Mouse (Mus musculus) lung, embryonic 14.5 days (tissue): Measurements from ENCODE around the gene Gm10974. TPM values are rescaled to one million over a fixed set of nuclear protein-coding genes. Genes with fewer than 3 reads are reported as not detected.

Experiments
- ATAC-seq: fragments of 200-750 bp; cut with Nextera tagmentation; 2 replicates; pipeline ENCODE4 v1.8.0; 2017; ENCODE audit warnings: mild to moderate bottlenecking, moderate TSS enrichment, moderate library complexity; ENCODE audit not compliant: insufficient read depth
- DNase-seq: peaks from one replicate; pipeline ENCODE4 v3.0.0-alpha.2; 2015
- H3K27ac ChIP-seq: fragments of 300-500 bp; sonication (generic); 2 replicates; pipeline ENCODE4 v1.5.1; 2014; ENCODE audit warnings: low read depth, mild to moderate bottlenecking, moderate library complexity
- H3K27me3 ChIP-seq: fragments of 300-500 bp; sonication (generic); 2 replicates; pipeline ENCODE4 v1.6.1; 2014; ENCODE audit warnings: low read length, control low read depth; ENCODE audit not compliant: insufficient read depth
- H3K36me3 ChIP-seq: fragments of 300-500 bp; sonication (generic); 2 replicates; pipeline ENCODE4 v1.6.1; 2014; ENCODE audit warnings: control low read depth; ENCODE audit not compliant: insufficient read depth
- H3K4me1 ChIP-seq: fragments of 300-500 bp; sonication (generic); 2 replicates; pipeline ENCODE4 v1.6.1; 2014; ENCODE audit warnings: antibody characterized with exemption, control low read depth; ENCODE audit not compliant: insufficient read depth
- H3K4me2 ChIP-seq: fragments of 300-500 bp; sonication (generic); 2 replicates; pipeline ENCODE4 v1.6.1; 2014; ENCODE audit warnings: mild to moderate bottlenecking
- H3K4me3 ChIP-seq: fragments of 300-500 bp; sonication (generic); 2 replicates; pipeline ENCODE4 v1.5.1; 2014; ENCODE audit warnings: low read depth, low read length
- H3K9ac ChIP-seq: fragments of 300-500 bp; sonication (generic); 2 replicates; pipeline ENCODE4 v1.6.1; 2014
- H3K9me3 ChIP-seq: fragments of 300-500 bp; sonication (generic); 2 replicates; pipeline ENCODE4 v1.6.1; 2016; ENCODE audit warnings: low read depth, low read length, control low read depth
- CTCF ChIP-seq: IDR thresholded peaks from 2 replicates; pipeline ENCODE4 v1.5.1; 2016; ENCODE audit warnings: antibody characterized with exemption, low read depth
- WGBS: fragments of 180-500 bp; shearing (Covaris S2); extraction: QIAGEN DNeasy Blood & Tissue Kit; methylation state at CpG from one replicate; pipeline ENCODE4 v1.1.7; 2014; 5-methylcytosine and 5-hydroxymethylcytosine counted together
- polyA plus RNA-seq: library from polyadenylated mRNA; unstranded; fragments of >200 nt; fragmentation: Nextera tagmentation; extraction: Ambion mirVana; gene quantifications from 2 replicates; pipeline ENCODE4 v1.2.1, GENCODE M21; 2014

Gm10974 gene
- polyA plus RNA-seq, 1 experiment from 2014 or later = not detected

- TF ChIP-seq CTCF = no peak
- no peaks in the 10 kb centered on the region for H3K27me3 ChIP-seq
- WGBS = 64% methylated on average over 5 of the region's 5 CpGs
Observed at GRCm38 (mm10) chr7:66343307-66343706, 22.4 kb upstream of the Gm10974 start.

GRCm38 (mm10) chr7:66346959-66347663 is 18.6 kb upstream of the Gm10974 start:
- no peak for TF ChIP-seq CTCF
- Histone ChIP-seq H3K4me3 (no peak overlapping the region), H3K4me1 (no peaks in the 10 kb centered on the region), H3K27ac (no peak overlapping the region), H3K4me2 (no peak overlapping the region), H3K9ac (no peak overlapping the region), H3K36me3 (0 out of 2 replicates have a peak, but pooled peaks cover 1% of the 10 kb centered on the region), H3K27me3 (no peaks in the 10 kb centered on the region), H3K9me3 (no peaks in the 10 kb centered on the region)
- ATAC-seq = peak; percentile 41; the same call in 1 of the 2 replicates
- WGBS = 39% methylated on average over 9 of the region's 9 CpGs
- no peak for DNase-seq

More at GRCm38 (mm10) chr7:66343307-66343706, 22.4 kb upstream of the Gm10974 start:
- ATAC-seq = no peak
- H3K9me3 ChIP-seq = no peaks in the 10 kb centered on the region
- H3K9ac ChIP-seq = no peak overlapping the region
- DNase-seq = no peak
- peaks cover 10% of the 10 kb centered on the region for H3K4me1 ChIP-seq
- H3K36me3 ChIP-seq = 0 out of 2 replicates have a peak, but pooled peaks cover 7% of the 10 kb centered on the region
- no peak overlapping the region for H3K4me3 ChIP-seq
- no peak overlapping the region for H3K27ac ChIP-seq
- no peak overlapping the region for H3K4me2 ChIP-seq

DNA sequence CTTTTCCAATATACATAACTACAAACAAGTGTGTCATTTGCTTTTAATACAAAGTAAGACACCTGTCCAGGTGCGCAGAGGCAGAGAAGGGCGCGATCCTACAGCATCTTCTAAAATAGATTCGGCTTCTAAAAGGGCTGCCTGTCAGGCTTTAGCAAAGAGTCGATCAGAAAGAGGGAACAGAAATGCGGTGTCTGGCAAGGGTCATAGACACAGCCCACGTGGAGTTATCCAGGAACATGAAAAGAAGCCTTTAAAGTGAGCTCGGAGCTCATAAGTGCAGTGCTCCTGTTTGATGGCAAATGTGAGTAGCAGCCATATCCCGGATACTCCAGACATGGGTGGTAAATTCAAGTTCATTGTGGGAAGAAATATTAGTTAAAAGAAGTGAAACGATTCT is 17.1 kb upstream of the Gm10974 start:
- H3K9me3 ChIP-seq = no peaks in the 10 kb centered on the region
- WGBS = 83% methylated on average over 10 of the region's 10 CpGs
- no peak overlapping the region for H3K4me2 ChIP-seq

DNA sequence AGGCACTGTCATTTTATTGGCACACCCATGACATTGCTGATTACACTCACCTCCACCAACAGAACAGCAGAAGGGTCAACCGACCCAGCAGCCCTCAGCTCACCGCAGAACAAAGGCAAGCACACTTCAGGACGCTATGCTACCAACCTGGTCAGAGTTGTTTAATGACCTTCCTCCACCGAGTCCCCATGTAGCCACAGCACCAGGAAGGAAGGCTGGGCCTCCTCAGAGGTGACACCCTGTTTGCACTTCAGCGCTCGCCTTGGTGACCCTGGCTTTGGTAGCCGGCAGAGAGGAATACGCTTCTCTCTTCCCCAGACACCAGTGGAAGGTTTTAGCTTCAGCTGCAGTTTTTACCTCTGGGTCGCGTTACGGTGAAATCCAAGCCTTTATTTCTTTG is 16.0 kb upstream of the Gm10974 start:
- no peak overlapping the region for H3K9ac ChIP-seq

More for the DNA sequence above, 17.1 kb upstream of the Gm10974 start:
- H3K36me3 ChIP-seq = no peaks in the 10 kb centered on the region
- H3K27ac ChIP-seq = no peak overlapping the region
- DNase-seq (no peak), ATAC-seq (no peak)
- H3K4me3 ChIP-seq = no peak overlapping the region
- no peak for TF ChIP-seq CTCF
- no peak overlapping the region for H3K9ac ChIP-seq
- no peaks in the 10 kb centered on the region for H3K27me3 ChIP-seq
- H3K4me1 ChIP-seq = no peaks in the 10 kb centered on the region

DNA sequence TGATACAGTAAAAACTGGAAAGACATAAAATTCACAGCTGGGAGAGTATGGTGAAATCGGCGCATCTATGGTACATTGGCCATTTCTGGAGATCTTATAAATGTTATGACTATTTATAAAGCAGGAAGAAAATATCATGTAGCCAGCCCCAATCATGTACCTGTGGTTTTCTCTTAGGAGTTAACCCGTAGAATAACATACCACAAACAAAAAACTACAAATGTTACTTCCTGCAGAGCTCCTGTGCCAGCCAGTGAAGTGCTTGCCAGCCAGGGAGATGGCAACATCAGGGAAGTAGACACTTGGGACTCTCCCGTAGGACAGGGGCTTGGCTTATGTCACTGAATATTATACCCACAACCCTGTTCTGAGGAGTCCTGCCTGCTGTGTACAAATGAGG is 14.6 kb upstream of the Gm10974 start:
- ATAC-seq (no peak), DNase-seq (no peak)
- TF ChIP-seq CTCF = no peak
- H3K4me1 ChIP-seq = no peaks in the 10 kb centered on the region
- no peak overlapping the region for H3K4me3 ChIP-seq
- no peaks in the 10 kb centered on the region for H3K36me3 ChIP-seq
- H3K4me2 ChIP-seq = no peak overlapping the region
- no peak overlapping the region for H3K27ac ChIP-seq
- no peaks in the 10 kb centered on the region for H3K27me3 ChIP-seq
- no peak overlapping the region for H3K9ac ChIP-seq
- 78% methylated on average over 4 of the region's 4 CpGs for WGBS
- H3K9me3 ChIP-seq = no peaks in the 10 kb centered on the region

More for the DNA sequence above, 16.0 kb upstream of the Gm10974 start:
- no peak overlapping the region for H3K4me2 ChIP-seq
- DNase-seq = no peak
- no peak for ATAC-seq
- no peaks in the 10 kb centered on the region for H3K4me1 ChIP-seq
- H3K27me3 ChIP-seq = no peaks in the 10 kb centered on the region
- H3K36me3 ChIP-seq = no peaks in the 10 kb centered on the region
- H3K4me3 ChIP-seq = no peak overlapping the region
- no peak overlapping the region for H3K27ac ChIP-seq
- TF ChIP-seq CTCF = no peak
- H3K9me3 ChIP-seq = no peaks in the 10 kb centered on the region
- WGBS = 32% methylated on average over 11 of the region's 11 CpGs

DNA sequence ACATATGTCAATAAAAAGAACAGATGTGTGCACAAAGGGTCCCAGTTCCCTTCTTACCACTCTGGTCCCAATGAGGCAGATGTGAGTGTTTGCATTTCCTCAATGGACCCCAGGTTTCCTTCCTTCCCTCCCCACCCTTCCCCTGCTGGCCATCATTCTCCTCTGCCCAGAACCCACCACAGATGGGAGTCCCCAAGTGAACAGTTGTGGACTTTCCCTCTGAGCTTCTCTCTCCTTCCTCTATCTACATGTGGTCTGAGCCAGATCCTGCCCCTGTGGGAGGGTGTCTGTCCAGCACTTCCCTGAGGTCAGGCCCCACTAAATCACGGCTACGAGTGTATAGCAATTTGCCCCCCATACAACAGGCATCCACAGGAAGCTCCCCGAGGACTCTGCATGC is 10.8 kb upstream of the Gm10974 start:
- H3K9me3 ChIP-seq = no peaks in the 10 kb centered on the region
- H3K36me3 ChIP-seq = peaks cover 5% of the 10 kb centered on the region; the same call in 1 of the 2 replicates
- no peak overlapping the region for H3K4me3 ChIP-seq
- no peak for TF ChIP-seq CTCF
- H3K9ac ChIP-seq = no peak overlapping the region
- H3K27ac ChIP-seq = no peak overlapping the region
- no peaks in the 10 kb centered on the region for H3K27me3 ChIP-seq
- no peaks in the 10 kb centered on the region for H3K4me1 ChIP-seq
- H3K4me2 ChIP-seq = no peak overlapping the region
- DNase-seq (no peak), ATAC-seq (no peak)
- WGBS = 51% methylated on average over 3 of the region's 3 CpGs

GRCm38 (mm10) chr7:66355791-66356522 is 9.7 kb upstream of the Gm10974 start:
- 76% methylated on average over 8 of the region's 8 CpGs for WGBS
- Histone ChIP-seq H3K9me3 (no peaks in the 10 kb centered on the region), H3K4me2 (no peak overlapping the region), H3K9ac (no peak overlapping the region), H3K27ac (no peak overlapping the region), H3K4me3 (no peak overlapping the region), H3K27me3 (no peaks in the 10 kb centered on the region), H3K4me1 (no peaks in the 10 kb centered on the region), H3K36me3 (peaks cover 11% of the 10 kb centered on the region)
- no peak for DNase-seq
- no peak for TF ChIP-seq CTCF
- ATAC-seq = no peak
